12 mouse cellular contexts compared by ENCODE assay signal in genomic region chr19:7142207-7142915, GRCm38 (mm10). TPM values are rescaled to one million over a fixed set of nuclear protein-coding genes. Genes with fewer than 3 reads are reported as not detected.
DNase-seq lines count a peak whose midpoint lies in the region; ATAC-seq and TF ChIP-seq lines count a peak whose summit lies in the region.
"Had no signal": no experiment of that assay in that cellular context is flagged by ENCODE, and none has a peak within 500 bp of the region (broad histone marks: within the 10 kb centered on the region; RNA-seq: fewer than 3 reads in every experiment).

No protein-coding gene starts in this region.

- no peak for ATAC-seq in heart, embryonic 11.5 days (replicated peaks; ENCODE audit: insufficient number of reproducible peaks, low FRiP score, low TSS enrichment)
- ATAC-seq in forebrain, embryonic 13.5 days, result peak; percentile 19; the same call in 1 of the 2 replicates
- ATAC-seq in neural tube, embryonic 13.5 days (ENCODE audit: low read depth), result no peak

- H3K36me3 ChIP-seq in heart, embryonic 11.5 days (ENCODE audit: control insufficient read depth, insufficient read depth, low read length), result no peaks in the 10 kb centered on the region
- H3K36me3 ChIP-seq in forebrain, embryonic 13.5 days (ENCODE audit: poor library complexity, severe bottlenecking), result no peaks in the 10 kb centered on the region
- H3K36me3 ChIP-seq in neural tube, embryonic 13.5 days, result no peaks in the 10 kb centered on the region

- peaks cover 43% of the 10 kb centered on the region for H3K27me3 ChIP-seq in heart, embryonic 11.5 days (ENCODE audit: control insufficient read depth, insufficient read depth, low read length)
- H3K27me3 ChIP-seq in forebrain, embryonic 13.5 days, result peaks cover 6% of the 10 kb centered on the region; the same call in 1 of the 2 replicates
- peaks cover 33% of the 10 kb centered on the region for H3K27me3 ChIP-seq in neural tube, embryonic 13.5 days

- no peak for TF ChIP-seq CTCF in layer of hippocampus, adult 2 months (conservative IDR thresholded peaks at IDR 0.05)

- no peak overlapping the region for H3K4me3 ChIP-seq in heart, embryonic 11.5 days (ENCODE audit: low read depth, low read length)
- no peak overlapping the region for H3K4me3 ChIP-seq in layer of hippocampus, adult 2 months
- no peak overlapping the region for H3K4me3 ChIP-seq in forebrain, embryonic 13.5 days
- no peak overlapping the region for H3K4me3 ChIP-seq in neural tube, embryonic 13.5 days

- 48% methylated on average over 5 of the region's 5 CpGs for WGBS in heart, embryonic 11.5 days (ENCODE audit: insufficient replicate concordance)
- 33% methylated on average over 5 of the region's 5 CpGs for WGBS in forebrain, embryonic 13.5 days
- 36% methylated on average over 5 of the region's 5 CpGs for WGBS in neural tube, embryonic 13.5 days

- DNase-seq in heart, adult 9 months (ENCODE audit: low spot score in 2 of 2), result no peak
- no peak for DNase-seq in layer of hippocampus, adult 2 months (ENCODE audit: low spot score in 2 of 2)
- DNase-seq in layer of hippocampus, adult 9-10 months (ENCODE audit: low spot score), result no peak
- no peak for DNase-seq in spleen, postnatal 4 days (ENCODE audit: low spot score in 2 of 2)
- no peak for DNase-seq in kidney, postnatal 14 days
- DNase-seq: gastrocnemius, postnatal 14 days; kidney, adult 8-10 months; lung, postnatal 4 days; right cerebral cortex, postnatal 14 days had no signal

- H3K9ac ChIP-seq in heart, embryonic 11.5 days (ENCODE audit: low read depth, low read length), result 0 out of 2 replicates have a peak overlapping the region, but pooled peaks have one; percentile 16
- H3K9ac ChIP-seq in forebrain, embryonic 13.5 days, result no peak overlapping the region
- H3K9ac ChIP-seq in neural tube, embryonic 13.5 days, result peak overlapping the region; percentile 59; the same call in 1 of the 2 replicates

- H3K27ac ChIP-seq in heart, embryonic 11.5 days (ENCODE audit: low read depth, low read length), result no peak overlapping the region
- peak overlapping the region; percentile 73; the same call in 1 of the 2 replicates for H3K27ac ChIP-seq in layer of hippocampus, adult 2 months
- peak overlapping the region; percentile 86 for H3K27ac ChIP-seq in forebrain, embryonic 13.5 days
- H3K27ac ChIP-seq in neural tube, embryonic 13.5 days (replicated peaks), result peak overlapping the region; percentile 77

- H3K4me1 ChIP-seq in heart, embryonic 11.5 days (ENCODE audit: control insufficient read depth, insufficient read depth, low read length), result peaks cover 20% of the 10 kb centered on the region
- peaks cover 89% of the 10 kb centered on the region for H3K4me1 ChIP-seq in forebrain, embryonic 13.5 days
- peaks cover 95% of the 10 kb centered on the region for H3K4me1 ChIP-seq in neural tube, embryonic 13.5 days (replicated peaks)

- H3K4me2 ChIP-seq in heart, embryonic 11.5 days, result no peak overlapping the region
- H3K4me2 ChIP-seq in forebrain, embryonic 13.5 days, result no peak overlapping the region
- H3K4me2 ChIP-seq in neural tube, embryonic 13.5 days, result no peak overlapping the region

- no peaks in the 10 kb centered on the region for H3K9me3 ChIP-seq in heart, embryonic 11.5 days (replicated peaks; ENCODE audit: control insufficient read depth, low read length)
- H3K9me3 ChIP-seq in forebrain, embryonic 13.5 days (replicated peaks), result no peaks in the 10 kb centered on the region
- no peaks in the 10 kb centered on the region for H3K9me3 ChIP-seq in neural tube, embryonic 13.5 days

RNA-seq across cellular contexts. Expression of gene Flrt1, which starts 36.8 kb away (rescaled TPM):
- 0.79 and 0.97 TPM in 2 replicates for polyA plus RNA-seq in heart, embryonic 11.5 days (2014; fragmentation: Nextera tagmentation; extraction: Ambion mirVana)
- 10 to 100 TPM; 17.9 to 19.5 TPM for total RNA-seq in layer of hippocampus, adult 2 months (2021)
- polyA plus RNA-seq in forebrain, embryonic 13.5 days (2015; fragmentation: Nextera tagmentation; extraction: Ambion mirVana), result 10.4 and 11.3 TPM in 2 replicates
- polyA plus RNA-seq in neural tube, embryonic 13.5 days (2015; fragmentation: Nextera tagmentation; extraction: Ambion mirVana), result 9.6 and 10.9 TPM in 2 replicates
